Mouse (Mus musculus) midbrain, embryonic 16.5 days (tissue): ENCODE measurements at regions not wholly inside any gene's neighbourhood (a gene's known extent, or its start where the extent isn't known, plus 50 kb on each side); places are given as distances from the start of the nearest gene placed in this dataset.

Experiments used
- ATAC-seq: fragments of 200-750 bp; cut with Nextera tagmentation; 2 replicates; pipeline ENCODE4 v1.8.0; 2017; ENCODE audit warnings: moderate TSS enrichment
- H3K27ac ChIP-seq: fragments of 300-500 bp; sonication (generic); 2 replicates; pipeline ENCODE4 v1.5.1; 2014; ENCODE audit warnings: mild to moderate bottlenecking, low read length, mixed read lengths
- H3K27me3 ChIP-seq: fragments of 300-500 bp; sonication (generic); 2 replicates; pipeline ENCODE4 v1.6.1; 2014; ENCODE audit warnings: low read depth, low read length, mixed read lengths; ENCODE audit not compliant: control insufficient read depth, insufficient read depth
- H3K36me3 ChIP-seq: fragments of 300-500 bp; sonication (generic); 2 replicates; pipeline ENCODE4 v1.6.1; 2014; ENCODE audit warnings: mild to moderate bottlenecking, low read length, moderate library complexity, mixed read lengths; ENCODE audit not compliant: control insufficient read depth, insufficient read depth
- H3K4me1 ChIP-seq: fragments of 300-500 bp; sonication (generic); 2 replicates; pipeline ENCODE4 v1.6.1; 2014; ENCODE audit warnings: mild to moderate bottlenecking, low read length, mixed read lengths; ENCODE audit not compliant: control insufficient read depth, insufficient read depth
- H3K4me2 ChIP-seq: fragments of 300-500 bp; sonication (generic); 2 replicates; pipeline ENCODE4 v1.6.1; 2014; ENCODE audit warnings: mild to moderate bottlenecking, low read length, mixed read lengths
- H3K4me3 ChIP-seq: fragments of 300-500 bp; sonication (generic); 2 replicates; pipeline ENCODE4 v1.5.1; 2014; ENCODE audit warnings: low read depth, mild to moderate bottlenecking, low read length, moderate library complexity, mixed read lengths
- H3K9ac ChIP-seq: fragments of 300-500 bp; sonication (generic); 2 replicates; pipeline ENCODE4 v1.6.1; 2014; ENCODE audit warnings: low read depth, low read length, mixed read lengths
- H3K9me3 ChIP-seq: fragments of 300-500 bp; sonication (generic); replicated peaks from 2 replicates; pipeline ENCODE4 v1.6.1; 2014; ENCODE audit warnings: mild to moderate bottlenecking, low read length, mixed read lengths; ENCODE audit not compliant: control insufficient read depth, poor library complexity, severe bottlenecking
- WGBS: fragments of 180-500 bp; shearing (Covaris S2); extraction: QIAGEN DNeasy Blood & Tissue Kit; methylation state at CpG from one replicate; pipeline ENCODE4 v1.1.7; 2014; 5-methylcytosine and 5-hydroxymethylcytosine counted together

GRCm38 (mm10) chr14:92826576-92827284 is 1063.7 kb downstream of the Pcdh9 start:
- no peaks in the 10 kb centered on the region for H3K9me3 ChIP-seq
- no peak for ATAC-seq
- H3K4me2 ChIP-seq, result no peak overlapping the region
- no peak overlapping the region for H3K27ac ChIP-seq
- H3K27me3 ChIP-seq, result no peaks in the 10 kb centered on the region
- H3K4me3 ChIP-seq, result no peak overlapping the region
- no peaks in the 10 kb centered on the region for H3K4me1 ChIP-seq
- H3K9ac ChIP-seq, result no peak overlapping the region
- H3K36me3 ChIP-seq, result no peaks in the 10 kb centered on the region
- 47% methylated on average over 6 of the region's 6 CpGs for WGBS

GRCm38 (mm10) chr14:92820061-92820460 is 1070.4 kb downstream of the Pcdh9 start:
- Histone ChIP-seq H3K9ac (no peak overlapping the region), H3K27me3 (no peaks in the 10 kb centered on the region), H3K4me3 (no peak overlapping the region), H3K9me3 (0 out of 2 replicates have a peak, but pooled peaks cover 2% of the 10 kb centered on the region), H3K27ac (no peak overlapping the region), H3K4me1 (no peaks in the 10 kb centered on the region), H3K4me2 (no peak overlapping the region), H3K36me3 (no peaks in the 10 kb centered on the region)
- ATAC-seq, result no peak
- WGBS, result 49% methylated on average over 2 of the region's 2 CpGs
